Mouse (Mus musculus) duodenum, adult 2 months (tissue): ENCODE measurements around the gene Mkrn3. TPM values are rescaled to one million over a fixed set of nuclear protein-coding genes. Genes with fewer than 3 reads are reported as not detected.

Experiments used
- polyA plus RNA-seq: library from polyadenylated mRNA; depleted of rRNA; stranded (reverse); fragments of >200 nt; gene quantifications from 2 replicates; pipeline ENCODE4 v1.2.3, GENCODE M21; 2012; ENCODE audit warnings: low replicate concordance; rRNA removed

Mkrn3 gene
- polyA plus RNA-seq: 0.16 and 0.19 TPM in 2 replicates

DNA sequence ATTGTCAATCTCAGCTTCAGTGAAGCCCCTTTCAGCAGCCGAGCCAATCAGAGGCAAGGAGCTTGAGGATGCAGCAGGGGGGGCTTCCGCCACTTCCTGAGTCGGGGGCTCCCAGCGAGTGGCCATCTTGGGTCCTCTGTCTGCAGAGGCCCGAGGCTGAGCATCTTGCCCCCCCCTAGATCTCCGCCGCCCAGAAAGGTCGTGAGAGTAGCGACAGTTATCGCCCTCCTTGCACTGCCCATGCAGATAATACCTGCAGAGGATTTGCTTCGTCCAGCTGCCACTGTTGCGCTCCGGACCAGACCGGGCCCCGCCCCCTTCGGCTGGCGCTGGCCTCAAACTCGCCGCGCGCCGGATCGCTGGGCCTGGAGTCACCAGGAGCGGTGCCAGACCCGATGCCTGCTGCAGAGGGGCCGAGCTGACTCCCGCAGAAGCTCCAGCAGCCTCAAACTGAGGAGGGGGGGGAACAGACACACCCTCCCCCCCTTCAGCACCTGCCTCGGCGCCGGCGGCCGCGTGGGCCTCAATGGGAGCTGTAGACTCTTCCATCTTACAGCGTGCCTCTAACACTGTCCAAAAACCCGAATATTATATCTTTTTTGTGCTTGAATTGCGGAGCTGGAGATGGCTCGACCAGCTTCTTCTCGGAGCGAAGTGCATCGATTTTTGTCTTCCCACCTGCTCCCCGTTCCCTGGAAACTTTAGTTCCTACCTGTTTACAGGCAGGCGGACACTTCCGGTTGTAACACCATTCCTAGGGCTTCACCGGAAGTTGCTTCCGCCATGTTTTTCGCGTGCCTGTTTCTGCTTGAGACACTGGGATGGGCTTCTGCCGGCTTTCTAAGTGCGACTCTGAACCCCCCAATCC lies at the start of gene Mkrn3:
Mkrn3 (minus strand) TSS at position 647 of the 868 bp plus-strand sequence.

DNA sequence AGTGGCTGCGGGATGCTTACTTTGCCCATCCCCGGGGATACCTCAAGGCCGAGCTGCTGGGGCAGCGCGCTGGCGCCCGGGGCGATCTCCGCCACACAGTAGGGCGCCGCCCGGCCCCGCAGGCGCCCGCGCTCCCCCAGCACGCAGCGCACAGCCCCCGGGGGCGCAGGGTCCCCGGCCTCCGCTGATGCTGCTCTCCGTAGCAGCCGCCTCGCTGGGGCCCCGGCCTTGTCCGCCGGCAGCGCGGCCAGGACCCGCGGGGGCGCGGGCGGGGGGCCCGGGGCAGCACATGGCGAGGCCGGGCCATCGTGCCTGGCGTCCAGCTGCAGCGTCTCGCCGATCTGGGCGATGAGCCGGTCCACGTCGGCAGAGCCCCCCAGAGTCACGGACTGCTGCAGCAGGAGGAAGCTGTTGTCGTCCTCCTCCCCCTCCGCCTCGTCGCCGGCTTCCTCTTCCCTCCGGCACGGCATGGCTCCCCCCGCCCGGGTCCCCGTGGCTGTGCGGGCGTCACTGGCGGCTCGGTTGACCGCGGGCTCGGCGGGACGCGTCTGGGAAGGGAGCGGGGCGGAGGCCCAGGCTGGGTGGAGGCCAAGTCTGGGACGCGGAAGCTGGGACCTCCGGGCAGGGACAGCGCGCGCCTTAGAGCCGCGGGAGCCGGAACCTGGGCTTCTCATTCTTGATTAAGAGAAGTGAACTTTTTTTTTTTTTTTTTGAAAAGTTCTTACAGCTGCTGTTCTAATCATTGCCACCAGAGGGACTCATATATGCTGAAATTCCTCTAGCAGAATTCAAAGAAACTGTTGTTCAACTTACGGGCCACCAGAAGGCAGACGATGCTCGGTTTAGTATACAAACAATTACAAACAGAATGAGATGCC lies 44.2 kb upstream of the Mkrn3 start, which contains the start of gene Peg12:
Peg12 (minus strand) TSS at position 633 of the 878 bp plus-strand sequence.

DNA sequence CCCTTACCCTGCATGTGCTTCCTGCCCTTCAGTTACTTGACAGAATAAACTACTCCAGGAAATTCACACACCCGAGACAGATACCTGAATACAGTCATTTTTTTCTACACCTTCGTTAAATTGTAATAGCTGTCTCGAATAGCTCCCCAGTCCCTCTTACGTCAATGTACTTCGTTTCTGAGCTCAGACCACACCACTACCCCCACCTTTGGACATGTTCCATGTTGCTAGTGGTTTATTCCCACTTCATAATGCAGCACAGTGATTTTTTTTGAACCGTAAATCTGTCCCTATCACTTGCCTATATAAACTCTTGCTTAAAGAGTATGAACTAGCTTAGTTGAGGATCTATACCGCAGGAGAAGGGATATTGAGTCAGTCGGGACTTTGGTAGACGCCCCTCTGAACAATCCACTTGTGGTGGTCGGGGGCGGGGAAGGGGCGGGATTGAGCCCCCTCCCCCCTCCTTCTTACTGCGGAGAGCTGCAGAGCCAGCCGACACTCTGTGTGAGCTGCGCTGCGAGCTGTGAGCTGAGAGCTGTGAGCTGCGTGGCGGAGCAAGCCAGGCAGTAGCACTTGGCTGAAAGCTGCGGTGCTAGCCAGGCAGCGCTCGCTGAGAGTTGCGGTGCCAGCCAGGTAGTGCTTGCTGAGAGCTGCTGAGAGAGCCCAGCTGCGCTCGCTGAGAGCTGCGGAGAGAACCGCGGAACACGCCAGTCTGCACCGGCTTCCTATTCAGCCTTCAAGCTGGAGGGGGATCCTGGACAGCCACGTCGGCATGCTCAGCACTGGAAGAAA lies 43.2 kb downstream of the Mkrn3 start, which contains the start of gene Magel2:
Magel2 (plus strand) TSS at position 501 of the 795 bp plus-strand sequence.

Other genes with a start within 250 kb of the Mkrn3 start
- 1.7 and 2.6 TPM in 2 replicates for gene Ndn, start 73.6 kb downstream of the Mkrn3 start, polyA plus RNA-seq
- gene Magel2, start 43.1 kb downstream of the Mkrn3 start, polyA plus RNA-seq: not detected in 2 replicates
- gene Peg12, start 44.4 kb upstream of the Mkrn3 start, polyA plus RNA-seq: 0.25 and 0.55 TPM in 2 replicates